Mouse (Mus musculus) heart, adult 2 months (tissue): ENCODE measurements around the gene Manbal.

ENCODE experiments used
- CTCF ChIP-seq: fragments of 200-600 bp; IDR thresholded peaks from 2 replicates; pipeline ENCODE4 v1.8.1; 2022; ENCODE audit warnings: antibody characterized with exemption, mild to moderate bottlenecking, moderate library complexity
- EP300 ChIP-seq: fragments of 200-500 bp; IDR thresholded peaks from 2 replicates; pipeline ENCODE4 v1.6.1; 2011; ENCODE audit warnings: low read depth, low read length, control low read depth; ENCODE audit not compliant: insufficient read depth
- POLR2A ChIP-seq: fragments of 200-500 bp; IDR thresholded peaks from 2 replicates; pipeline ENCODE4 v1.6.1; 2011; ENCODE audit warnings: mild to moderate bottlenecking, low read depth, low read length, control low read depth; ENCODE audit not compliant: insufficient read depth

DNA sequence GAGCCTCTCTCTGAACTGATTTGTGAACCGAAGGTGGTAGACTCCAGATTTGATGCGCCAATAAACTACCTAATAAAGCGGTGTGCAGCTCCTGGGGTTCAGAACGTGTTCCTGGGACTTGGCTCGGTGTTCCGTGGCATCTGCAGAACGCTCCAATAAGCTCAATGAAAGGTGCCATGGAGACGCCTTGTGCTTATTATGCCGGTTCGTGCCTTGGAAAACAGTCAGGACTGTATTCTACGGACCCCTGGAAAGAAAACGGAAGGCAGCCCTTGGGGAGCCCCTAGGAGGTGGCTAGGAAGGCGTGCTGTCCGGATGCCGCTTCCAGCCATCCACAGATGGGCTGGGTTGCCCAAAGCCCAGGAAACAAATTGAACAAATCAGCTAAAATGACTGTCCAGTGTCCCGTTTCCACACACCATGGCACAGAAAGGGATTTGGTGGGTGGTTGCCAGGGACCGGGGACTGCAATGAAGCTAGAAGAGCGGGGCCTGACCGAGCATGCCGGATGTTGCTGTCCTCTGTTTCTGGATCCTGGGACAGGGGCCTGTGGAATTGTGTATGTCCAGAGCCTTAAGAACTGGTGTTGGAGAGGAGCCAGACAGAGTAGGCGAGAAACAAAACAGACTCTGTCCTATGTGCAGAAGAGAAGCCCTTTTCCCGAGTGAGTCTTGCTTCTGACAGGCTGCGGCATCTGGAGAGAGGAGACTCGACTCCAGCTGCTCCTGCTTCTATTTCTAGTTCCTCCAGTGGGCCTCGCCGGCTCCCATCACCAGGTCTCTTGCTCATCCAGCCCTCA is 19.8 kb upstream of the Manbal start, which contains the start of gene Ghrh:
- TF ChIP-seq CTCF (no peak), EP300 (no peak), POLR2A (no peak)
